Mouse (Mus musculus) C2C12 (cell line): ENCODE data around the gene Zscan2.

Source experiments
- CEBPB ChIP-seq: IDR thresholded peaks from one replicate; pipeline ENCODE4 v1.6.1; 2011; ENCODE audit warnings: low read depth, mild to moderate bottlenecking, control low read depth, moderate library complexity
- CTCF ChIP-seq: IDR thresholded peaks from one replicate; pipeline ENCODE4 v1.5.1; 2011; ENCODE audit not compliant: control insufficient read depth, insufficient read depth, insufficient read length
- FOSL1 ChIP-seq: IDR thresholded peaks from one replicate; pipeline ENCODE4 v1.8.0; 2011; ENCODE audit warnings: mild to moderate bottlenecking, low read length; ENCODE audit not compliant: poor library complexity, insufficient read depth, severe bottlenecking
- MAX ChIP-seq: IDR thresholded peaks from one replicate; pipeline ENCODE4 v1.6.1; 2011; ENCODE audit warnings: mild to moderate bottlenecking, control low read depth
- MYOD1 ChIP-seq: IDR thresholded peaks from one replicate; pipeline ENCODE4 v1.6.1; 2011; ENCODE audit warnings: low read depth; ENCODE audit not compliant: control insufficient read depth, insufficient read length
- MYOG ChIP-seq: IDR thresholded peaks from one replicate; pipeline ENCODE4 v1.6.1; 2011; ENCODE audit not compliant: control insufficient read depth, insufficient read length; ENCODE audit errors: extremely low read depth
- USF1 ChIP-seq: IDR thresholded peaks from one replicate; pipeline ENCODE4 v1.6.1; 2011; ENCODE audit warnings: low read depth, mild to moderate bottlenecking, control low read depth, moderate library complexity

GRCm38 (mm10) chr7:80918982-80919646 is 58.4 kb downstream of the Zscan2 start:
- no peak for TF ChIP-seq CTCF
- TF ChIP-seq FOSL1, result no peak
- TF ChIP-seq USF1, result no peak
- no peak for TF ChIP-seq MAX
- no peak for TF ChIP-seq MYOD1
- TF ChIP-seq MYOG, result no peak
- TF ChIP-seq CEBPB, result no peak
